Mouse (Mus musculus): Measurements from ENCODE around the gene Cldn19. TPM values are rescaled to one million over a fixed set of nuclear protein-coding genes. Genes with fewer than 3 reads are reported as not detected.
"Not testable (repeated sequence)": the region's sequence is repeated elsewhere in the genome, so short reads cannot be mapped to it uniquely, and the experiment has no call there.

Cldn19 gene
- polyA plus RNA-seq, 1 experiment = 0.20 TPM

- peak overlapping the region; percentile 47; the same call in 1 of the 2 replicates for H3K27ac ChIP-seq (ENCODE audit: insufficient read depth, low read length)
- H3K4me3 ChIP-seq (replicated peaks; ENCODE audit: insufficient read depth, low read depth, low read length) = no peak overlapping the region
- no peaks in the 10 kb centered on the region for H3K4me1 ChIP-seq (ENCODE audit: control insufficient read depth, insufficient read depth, low read length)
- WGBS = 76% methylated on average over 2 of the region's 2 CpGs
- TF ChIP-seq CTCF (IDR thresholded peaks at IDR 0.05; ENCODE audit: borderline replicate concordance, insufficient read depth, low read depth, low read length) (no peak), POLR2A (IDR thresholded peaks at IDR 0.05; ENCODE audit: borderline replicate concordance, insufficient read depth, low read length) (no peak)
- DNase-seq = no peak
- no peaks in the 10 kb centered on the region for H3K27me3 ChIP-seq (ENCODE audit: control insufficient read depth, insufficient read depth, low read length)
These were observed 20.0 kb downstream of the Cldn19 start for GRCm38 (mm10) chr4:119275226-119275625.

GRCm38 (mm10) chr4:119275726-119276125 lies 20.5 kb downstream of the Cldn19 start:
- WGBS = 64% methylated on average over 2 of the region's 2 CpGs
- TF ChIP-seq POLR2A (IDR thresholded peaks at IDR 0.05; ENCODE audit: borderline replicate concordance, insufficient read depth, low read length) (no peak), CTCF (IDR thresholded peaks at IDR 0.05; ENCODE audit: borderline replicate concordance, insufficient read depth, low read depth, low read length) (no peak)
- DNase-seq = no peak
- Histone ChIP-seq H3K27me3 (ENCODE audit: control insufficient read depth, insufficient read depth, low read length) (no peaks in the 10 kb centered on the region), H3K27ac (ENCODE audit: insufficient read depth, low read length) (peak overlapping the region; percentile 47; the same call in 1 of the 2 replicates), H3K4me3 (replicated peaks; ENCODE audit: insufficient read depth, low read depth, low read length) (no peak overlapping the region), H3K4me1 (ENCODE audit: control insufficient read depth, insufficient read depth, low read length) (no peaks in the 10 kb centered on the region)

- H3K4me1 ChIP-seq (ENCODE audit: control insufficient read depth, insufficient read depth, low read length); H3K4me3 ChIP-seq (replicated peaks; ENCODE audit: insufficient read depth, low read depth, low read length); H3K27me3 ChIP-seq (ENCODE audit: control insufficient read depth, insufficient read depth, low read length); H3K27ac ChIP-seq (ENCODE audit: insufficient read depth, low read length); DNase-seq: not testable (repeated sequence)
- WGBS = 85% methylated on average over 15 of the region's 15 CpGs
These were observed 23.6 kb downstream of the Cldn19 start for GRCm38 (mm10) chr4:119278784-119279183.

- WGBS = 90% methylated on average over 1 of the region's 1 CpGs
- Histone ChIP-seq H3K27ac (ENCODE audit: insufficient read depth, low read length) (no peak overlapping the region), H3K27me3 (ENCODE audit: control insufficient read depth, insufficient read depth, low read length) (no peaks in the 10 kb centered on the region), H3K4me1 (ENCODE audit: control insufficient read depth, insufficient read depth, low read length) (no peaks in the 10 kb centered on the region), H3K4me3 (replicated peaks; ENCODE audit: insufficient read depth, low read depth, low read length) (no peak overlapping the region)
- no peak for TF ChIP-seq CTCF (IDR thresholded peaks at IDR 0.05; ENCODE audit: borderline replicate concordance, insufficient read depth, low read depth, low read length)
- TF ChIP-seq POLR2A (IDR thresholded peaks at IDR 0.05; ENCODE audit: borderline replicate concordance, insufficient read depth, low read length) = no peak
- DNase-seq = no peak
These were observed 29.6 kb downstream of the Cldn19 start for GRCm38 (mm10) chr4:119284861-119285260.

- 73% methylated on average over 2 of the region's 2 CpGs for WGBS
- Histone ChIP-seq H3K27me3 (ENCODE audit: control insufficient read depth, insufficient read depth, low read length) (no peaks in the 10 kb centered on the region), H3K4me3 (replicated peaks; ENCODE audit: insufficient read depth, low read depth, low read length) (no peak overlapping the region), H3K4me1 (ENCODE audit: control insufficient read depth, insufficient read depth, low read length) (no peaks in the 10 kb centered on the region), H3K27ac (ENCODE audit: insufficient read depth, low read length) (no peak overlapping the region)
- no peak for DNase-seq
- TF ChIP-seq CTCF (IDR thresholded peaks at IDR 0.05; ENCODE audit: borderline replicate concordance, insufficient read depth, low read depth, low read length) = no peak
- TF ChIP-seq POLR2A (IDR thresholded peaks at IDR 0.05; ENCODE audit: borderline replicate concordance, insufficient read depth, low read length) = no peak
These were observed 30.1 kb downstream of the Cldn19 start for GRCm38 (mm10) chr4:119285336-119285735.

- no peak for DNase-seq
- H3K27me3 ChIP-seq (ENCODE audit: control insufficient read depth, insufficient read depth, low read length) = no peaks in the 10 kb centered on the region
- no peak overlapping the region for H3K27ac ChIP-seq (ENCODE audit: insufficient read depth, low read length)
- no peak overlapping the region for H3K4me3 ChIP-seq (replicated peaks; ENCODE audit: insufficient read depth, low read depth, low read length)
- 82% methylated on average over 1 of the region's 1 CpGs for WGBS
- H3K4me1 ChIP-seq (ENCODE audit: control insufficient read depth, insufficient read depth, low read length) = no peaks in the 10 kb centered on the region
- TF ChIP-seq POLR2A (IDR thresholded peaks at IDR 0.05; ENCODE audit: borderline replicate concordance, insufficient read depth, low read length) (no peak), CTCF (IDR thresholded peaks at IDR 0.05; ENCODE audit: borderline replicate concordance, insufficient read depth, low read depth, low read length) (no peak)
These were observed 36.7 kb downstream of the Cldn19 start for GRCm38 (mm10) chr4:119291921-119292320.

GRCm38 (mm10) chr4:119292771-119293573 lies 37.8 kb downstream of the Cldn19 start:
- no peaks in the 10 kb centered on the region for H3K4me1 ChIP-seq (ENCODE audit: control insufficient read depth, insufficient read depth, low read length)
- TF ChIP-seq POLR2A (IDR thresholded peaks at IDR 0.05; ENCODE audit: borderline replicate concordance, insufficient read depth, low read length) (no peak), CTCF (IDR thresholded peaks at IDR 0.05; ENCODE audit: borderline replicate concordance, insufficient read depth, low read depth, low read length) (no peak)
- peak; percentile 29 to 31 for DNase-seq
- WGBS = under 1% methylated on average over 24 of the region's 24 CpGs
- peak overlapping the region; percentile 87 for H3K4me3 ChIP-seq (replicated peaks; ENCODE audit: insufficient read depth, low read depth, low read length)
- H3K27ac ChIP-seq (ENCODE audit: insufficient read depth, low read length) = no peak overlapping the region
- no peaks in the 10 kb centered on the region for H3K27me3 ChIP-seq (ENCODE audit: control insufficient read depth, insufficient read depth, low read length)

GRCm38 (mm10) chr4:119293574-119294258 lies 38.5 kb downstream of the Cldn19 start:
- H3K4me1 ChIP-seq (ENCODE audit: control insufficient read depth, insufficient read depth, low read length) = no peaks in the 10 kb centered on the region
- H3K27me3 ChIP-seq (ENCODE audit: control insufficient read depth, insufficient read depth, low read length) = no peaks in the 10 kb centered on the region
- H3K27ac ChIP-seq (ENCODE audit: insufficient read depth, low read length) = no peak overlapping the region
- H3K4me3 ChIP-seq (replicated peaks; ENCODE audit: insufficient read depth, low read depth, low read length) = peak overlapping the region; percentile 87
- under 1% methylated on average over 70 of the region's 80 CpGs for WGBS
- peak; percentile 29 to 44 for DNase-seq
- TF ChIP-seq POLR2A (IDR thresholded peaks at IDR 0.05; ENCODE audit: borderline replicate concordance, insufficient read depth, low read length) (no peak), CTCF (IDR thresholded peaks at IDR 0.05; ENCODE audit: borderline replicate concordance, insufficient read depth, low read depth, low read length) (no peak)

Data from cerebellum, adult 2 months (tissue).